Mouse (Mus musculus) adrenal gland, adult 18-20 months (tissue): ENCODE results near the gene Zfp712. TPM values are rescaled to one million over a fixed set of nuclear protein-coding genes. Genes with fewer than 3 reads are reported as not detected.

Experiments
- DNase-seq, 2 experiments: peaks; one replicate each; pipeline ENCODE4 v3.0.0; 2021 to 2022; ENCODE audit warnings: low spot score in 2 of 2
- long read RNA-seq, 2 experiments: library from polyadenylated mRNA; stranded (forward); transcript quantifications; one replicate each; pipeline ENCODE4 v2.0.0; 2021
- total RNA-seq, 2 experiments: library from RNA; stranded (reverse); gene quantifications; 1 replicate in 1 of 2; 2 replicates in 1 of 2; pipeline ENCODE4 v1.2.3; 2021

Zfp712 gene
- 1 to 10 TPM; 1.5 to 1.8 TPM for total RNA-seq
- long read RNA-seq, experiment 1, partial matches to known transcripts = 0 of 1 reads
- long read RNA-seq, experiment 1, other reads (novel, unspliced or antisense) = 0 of 1 reads
- long read RNA-seq, experiment 2, partial matches to known transcripts = 0 of 4 reads
- long read RNA-seq, experiment 2, other reads (novel, unspliced or antisense) = 0 of 4 reads

- peak; percentile 86 to 87 for DNase-seq
Observed at GRCm38 (mm10) chr13:67060786-67061358, at the start of gene Zfp712. Gene Zfp712 (minus strand): TSS chr13:67061170.

GRCm38 (mm10) chr13:67108821-67109206, 47.8 kb upstream of the Zfp712 start:
- DNase-seq = no peak

- peak; percentile 75 to 80 for DNase-seq
Observed at GRCm38 (mm10) chr13:67108194-67108820, 47.3 kb upstream of the Zfp712 start, which contains the start of gene Gm28557. Gene Gm28557 (minus strand): TSS chr13:67108604.

- DNase-seq = no peak
Observed at GRCm38 (mm10) chr13:67107681-67108080, 46.7 kb upstream of the Zfp712 start.

- DNase-seq = no peak
Observed at GRCm38 (mm10) chr13:67097876-67098275, 36.9 kb upstream of the Zfp712 start, which contains the start of gene Zfp708. Gene Zfp708 (minus strand): TSS chr13:67097976.

- DNase-seq = no peak
Observed at GRCm38 (mm10) chr13:67090154-67090553, 29.2 kb upstream of the Zfp712 start.

- no peak for DNase-seq
Observed at GRCm38 (mm10) chr13:67081946-67082345, 21.0 kb upstream of the Zfp712 start.

GRCm38 (mm10) chr13:67081142-67081713, 20.3 kb upstream of the Zfp712 start:
- peak; percentile 68 to 69 for DNase-seq

GRCm38 (mm10) chr13:67077244-67077643, 16.3 kb upstream of the Zfp712 start:
- no peak for DNase-seq

- no peak for DNase-seq
Observed at GRCm38 (mm10) chr13:67072786-67073185, 11.8 kb upstream of the Zfp712 start.

- no peak for DNase-seq
Observed at GRCm38 (mm10) chr13:67065386-67065785, 4.4 kb upstream of the Zfp712 start.

- DNase-seq = no peak
Observed at GRCm38 (mm10) chr13:67062427-67062826, 1.5 kb upstream of the Zfp712 start.

- no peak for DNase-seq
Observed at GRCm38 (mm10) chr13:67060161-67060785, 697 bp downstream of the Zfp712 start.

Other genes starting within 250 kb of the Zfp712 start
- 1 to 10 TPM; 1.6 to 1.7 TPM for gene Gm10767, start 156.3 kb downstream of the Zfp712 start, total RNA-seq
- gene Zfp708, start 36.8 kb upstream of the Zfp712 start, total RNA-seq = under 1 TPM in 1 of 2 experiments, not detected in 1; 0.90 TPM
- gene Gm28557, start 47.4 kb upstream of the Zfp712 start, total RNA-seq = 1 to 10 TPM; 5.5 to 6.5 TPM
- gene Rslcan18, start 55.1 kb upstream of the Zfp712 start, total RNA-seq = 1 to 10 TPM; 1.1 to 1.2 TPM
- 1 to 10 TPM; 3.4 to 3.5 TPM for gene Zfp759, start 60.5 kb upstream of the Zfp712 start, total RNA-seq
- gene Rsl1, start 112.0 kb upstream of the Zfp712 start, total RNA-seq = 1 to 10 TPM; 7.9 TPM
- 1 to 10 TPM; 1.6 to 1.8 TPM for gene Zfp455, start 133.3 kb upstream of the Zfp712 start, total RNA-seq
- 1 to 10 TPM; 2.2 to 3.3 TPM for gene Zfp458, start 217.3 kb upstream of the Zfp712 start, total RNA-seq
- 1 to 10 TPM; 1.7 to 2.5 TPM for gene Zfp457, start 245.3 kb upstream of the Zfp712 start, total RNA-seq